Mouse (Mus musculus) liver (tissue): Measurements from ENCODE around the gene Rffl.
A peak's percentile ranks its signal among the peaks of the same experiment; 100 is the strongest.

Experiments used
- DNase-seq: peaks from one replicate; pipeline ENCODE4 v3.0.0-alpha.2; 2020; ENCODE audit warnings: mixed read lengths

Gene Rffl

GRCm38 (mm10) chr11:82871031-82871446 lies at the start of gene Rffl:
Rffl (minus strand) TSS chr11:82871210.
- peak; percentile 98 for DNase-seq

- no peak for DNase-seq
Measured at GRCm38 (mm10) chr11:82920768-82921167, 49.8 kb upstream of the Rffl start.

GRCm38 (mm10) chr11:82914711-82915352 lies 43.8 kb upstream of the Rffl start:
- DNase-seq = peak; percentile 74

GRCm38 (mm10) chr11:82910679-82911389 lies 39.8 kb upstream of the Rffl start:
- DNase-seq = no peak

GRCm38 (mm10) chr11:82910250-82910649 lies 39.2 kb upstream of the Rffl start, which contains the start of gene Unc45b:
Unc45b (plus strand) TSS chr11:82910550.
- no peak for DNase-seq

- no peak for DNase-seq
Measured at GRCm38 (mm10) chr11:82908608-82908989, 37.6 kb upstream of the Rffl start.

- DNase-seq = peak; percentile 90
Measured at GRCm38 (mm10) chr11:82907651-82908607, 36.9 kb upstream of the Rffl start, which contains the start of gene Nle1. Nle1 (minus strand) TSS chr11:82908411.

- no peak for DNase-seq
Measured at GRCm38 (mm10) chr11:82905816-82906215, 34.8 kb upstream of the Rffl start.

- peak; percentile 39 for DNase-seq
Measured at GRCm38 (mm10) chr11:82904952-82905351, 33.9 kb upstream of the Rffl start.

GRCm38 (mm10) chr11:82901606-82902310 lies 30.7 kb upstream of the Rffl start:
- DNase-seq = no peak

- no peak for DNase-seq
Measured at GRCm38 (mm10) chr11:82899720-82900119, 28.7 kb upstream of the Rffl start.

GRCm38 (mm10) chr11:82897478-82897877 lies 26.5 kb upstream of the Rffl start:
- DNase-seq = no peak

- DNase-seq = no peak
Measured at GRCm38 (mm10) chr11:82891936-82892335, 20.9 kb upstream of the Rffl start, which contains the start of gene Fndc8. Fndc8 (plus strand) TSS chr11:82892124.

- peak; percentile 96 for DNase-seq
Measured at GRCm38 (mm10) chr11:82890342-82890762, 19.3 kb upstream of the Rffl start, which contains the start of gene Rad51d. Rad51d (minus strand) TSS chr11:82890614.

GRCm38 (mm10) chr11:82889524-82890341 lies 18.7 kb upstream of the Rffl start:
- peak; percentile 41 for DNase-seq

- DNase-seq = no peak
Measured at GRCm38 (mm10) chr11:82888491-82888946, 17.5 kb upstream of the Rffl start.

GRCm38 (mm10) chr11:82886559-82886958 lies 15.5 kb upstream of the Rffl start:
- no peak for DNase-seq

GRCm38 (mm10) chr11:82883180-82883579 lies 12.2 kb upstream of the Rffl start:
- no peak for DNase-seq

- DNase-seq = no peak
Measured at GRCm38 (mm10) chr11:82877726-82878344, 6.8 kb upstream of the Rffl start.

- DNase-seq = no peak
Measured at GRCm38 (mm10) chr11:82875631-82876030, 4.6 kb upstream of the Rffl start.

GRCm38 (mm10) chr11:82874924-82875323 lies 3.9 kb upstream of the Rffl start:
- DNase-seq = peak; percentile 56
